Mouse (Mus musculus) liver, adult 10 weeks (tissue): ENCODE results near the gene Esyt2. TPM values are rescaled to one million over a fixed set of nuclear protein-coding genes. Genes with fewer than 3 reads are reported as not detected.

ENCODE experiments used
- polyA plus RNA-seq: library from polyadenylated mRNA; stranded (reverse); fragments of 350-450 nt; fragmentation: Illumina TruSeq; extraction: RNeasy Lipid Tissue Mini Kit (QIAGEN cat#74804); gene quantifications from one replicate; pipeline ENCODE4 v1.2.3, GENCODE M21; 2014; ENCODE audit warnings: low read depth, low replicate concordance

Esyt2 gene
- 28.3 TPM for polyA plus RNA-seq

DNA sequence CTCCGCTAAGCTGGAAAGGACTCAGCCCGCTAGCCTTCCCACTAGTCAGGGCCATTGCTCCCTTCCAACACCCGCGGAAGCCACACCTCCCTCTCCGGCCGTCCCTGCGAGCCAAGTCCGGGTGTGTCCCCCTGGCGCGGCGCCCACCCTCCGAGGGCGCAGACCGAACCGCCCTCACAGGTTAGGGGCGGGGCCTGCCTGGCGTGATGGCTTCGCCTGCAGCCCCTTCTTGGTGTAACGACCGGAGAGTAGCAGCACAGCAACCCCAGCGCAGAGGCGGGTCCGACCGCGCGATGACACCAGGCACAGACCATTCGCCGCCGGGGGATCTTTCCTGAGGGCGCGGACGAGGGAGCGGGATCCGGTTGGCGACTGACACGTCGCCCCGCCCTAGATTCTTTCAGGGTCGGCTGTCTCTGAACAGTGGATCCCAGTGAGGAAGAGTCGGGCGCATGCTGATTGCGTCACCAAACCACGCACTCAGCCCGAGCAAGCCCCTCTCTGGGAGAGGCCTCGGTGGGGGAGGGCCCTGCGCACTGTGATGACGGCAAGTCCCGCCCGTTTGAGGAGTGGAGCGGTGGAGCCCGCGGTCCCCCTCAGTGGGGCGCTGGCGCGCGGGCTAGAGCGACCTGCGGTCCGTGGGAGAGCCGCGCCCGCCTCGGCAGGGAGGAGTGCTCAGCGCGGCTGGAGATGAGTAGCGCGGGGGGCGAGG is at the start of gene Esyt2:
Gene Esyt2 (plus strand): TSS at position 544 of the 712 bp plus-strand sequence.

DNA sequence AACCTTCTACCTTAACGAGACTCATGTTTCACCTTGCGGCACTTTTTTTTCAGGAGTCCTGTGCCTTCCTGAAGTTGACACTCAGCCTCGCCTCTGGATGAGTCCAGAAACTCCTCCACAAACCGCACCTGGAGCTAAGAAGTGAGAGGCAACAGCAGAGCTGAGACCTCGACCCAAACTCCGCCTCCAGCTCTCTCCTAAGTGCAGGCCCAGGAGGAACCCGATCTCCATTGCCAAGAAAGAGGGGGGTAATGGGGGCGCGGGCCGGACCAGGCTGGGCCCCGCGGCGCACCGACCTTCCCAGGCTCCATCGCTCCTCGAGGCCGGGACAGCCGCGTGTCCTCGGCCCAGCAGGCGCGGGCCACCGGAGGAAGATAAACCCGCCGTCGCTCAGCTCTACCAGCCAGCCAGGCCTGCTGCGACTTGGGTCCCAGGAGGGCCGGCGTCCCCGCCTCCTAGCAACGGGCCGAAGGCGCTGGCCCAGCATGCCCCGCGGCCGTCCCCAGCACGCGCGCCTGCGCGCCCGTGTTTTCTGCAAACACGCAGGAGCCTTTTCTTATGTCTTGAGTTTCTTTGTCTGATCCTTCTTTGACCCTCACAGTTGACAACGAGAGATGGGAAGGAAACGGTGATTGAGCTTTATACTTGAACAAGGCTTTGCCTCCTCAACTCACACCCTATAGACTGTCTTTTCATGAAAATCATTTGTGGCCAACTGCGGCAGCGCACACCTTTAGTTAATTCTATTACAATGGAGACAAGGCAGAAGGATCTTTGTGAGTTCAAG is 18.2 kb upstream of the Esyt2 start, which contains the start of gene Wdr60:
Gene Wdr60 (minus strand): TSS at position 468 of the 787 bp plus-strand sequence.

DNA sequence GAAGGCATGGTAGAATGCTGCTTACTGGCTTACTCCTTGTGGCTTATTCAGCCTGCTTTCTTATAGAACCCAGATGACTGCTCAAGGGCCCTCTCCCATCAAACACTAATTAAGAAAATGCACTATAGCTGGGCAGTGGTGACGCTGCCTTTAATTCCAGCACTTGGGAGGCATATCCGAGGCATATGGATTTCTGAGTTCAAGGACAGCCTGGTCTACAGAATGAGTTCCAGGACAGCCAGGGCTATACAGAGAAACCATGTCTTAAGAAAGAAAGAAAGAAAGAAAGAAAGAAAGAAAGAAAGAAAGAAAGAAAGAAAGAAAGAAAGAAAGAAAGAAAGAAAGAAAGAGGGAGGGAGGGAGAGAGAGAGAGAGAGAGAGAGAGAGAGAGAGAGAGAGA is 5.9 kb upstream of the Esyt2 start, which contains the start of gene Gm11027:
Gene Gm11027 (plus strand): TSS at position 301 of the 400 bp plus-strand sequence.

DNA sequence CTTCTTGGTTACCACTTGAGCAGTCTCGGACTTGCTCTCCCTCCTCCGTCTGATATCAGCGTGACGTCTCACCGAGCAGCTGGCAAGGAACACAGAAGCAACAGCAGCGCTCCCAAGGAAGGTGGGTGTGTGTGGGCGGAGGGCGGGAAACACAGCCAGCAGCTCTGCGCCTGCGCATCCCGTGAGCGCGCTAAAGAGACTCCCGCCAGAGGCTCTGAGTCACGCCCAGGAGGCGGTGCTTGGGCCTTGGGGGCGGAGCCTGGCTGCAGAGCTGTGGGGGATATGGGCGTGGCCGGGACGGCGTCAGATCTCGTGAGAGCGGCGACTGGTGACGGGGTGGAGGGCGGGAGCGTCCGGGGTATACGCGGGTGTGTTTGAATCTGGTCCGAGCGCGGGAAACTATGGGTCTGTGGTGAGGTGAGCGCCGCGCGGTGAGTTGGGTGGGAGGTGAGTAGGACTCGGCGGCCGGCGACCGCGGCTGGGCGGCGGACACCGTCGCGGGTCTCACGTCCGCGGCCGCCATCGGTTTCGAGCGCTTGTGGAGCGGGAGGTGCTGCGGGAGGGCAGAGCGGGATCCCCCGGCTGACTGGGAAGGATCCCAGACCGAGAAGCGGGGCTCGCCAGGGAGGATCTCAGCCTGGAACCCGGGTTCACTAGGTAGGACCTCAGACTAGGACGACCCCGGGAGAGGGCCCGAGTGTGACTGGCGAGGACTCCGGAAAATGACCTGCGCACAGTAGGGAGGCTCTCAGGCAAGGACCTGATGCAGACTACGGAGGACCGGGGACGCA is 124.2 kb downstream of the Esyt2 start, which contains the start of gene Ncapg2:
Gene Ncapg2 (plus strand): TSS at position 358 of the 791 bp plus-strand sequence.

Other genes starting within 250 kb of the Esyt2 start
- 49.7 TPM for gene Zfp386, start 233.5 kb upstream of the Esyt2 start, polyA plus RNA-seq
- gene Vipr2, start 203.5 kb upstream of the Esyt2 start, polyA plus RNA-seq, result not detected
- gene Wdr60, start 18.2 kb upstream of the Esyt2 start, polyA plus RNA-seq, result 3.7 TPM
- not detected for gene Gm11027, start 5.8 kb upstream of the Esyt2 start, polyA plus RNA-seq
- 2.0 TPM for gene Ncapg2, start 124.2 kb downstream of the Esyt2 start, polyA plus RNA-seq
- gene Ptprn2, start 204.5 kb downstream of the Esyt2 start, polyA plus RNA-seq, result not detected